Mouse (Mus musculus): ENCODE measurements around the gene Rab3gap2. TPM values are rescaled to one million over a fixed set of nuclear protein-coding genes. Genes with fewer than 3 reads are reported as not detected.

The Rab3gap2 gene
- total RNA-seq, 1 experiment from 2014 or later, result 36.5 TPM

- no peak for ATAC-seq (replicated peaks; ENCODE audit: insufficient number of reproducible peaks, low FRiP score, low TSS enrichment, poor library complexity, severe bottlenecking)
Measured at GRCm38 (mm10) chr1:185216360-185216759, 12.4 kb downstream of the Rab3gap2 start.

GRCm38 (mm10) chr1:185216762-185217161 is 12.8 kb downstream of the Rab3gap2 start:
- ATAC-seq (replicated peaks; ENCODE audit: insufficient number of reproducible peaks, low FRiP score, low TSS enrichment, poor library complexity, severe bottlenecking), result no peak

- ATAC-seq (replicated peaks; ENCODE audit: insufficient number of reproducible peaks, low FRiP score, low TSS enrichment, poor library complexity, severe bottlenecking), result no peak
Measured at GRCm38 (mm10) chr1:185217966-185218365, 14.0 kb downstream of the Rab3gap2 start.

- ATAC-seq (replicated peaks; ENCODE audit: insufficient number of reproducible peaks, low FRiP score, low TSS enrichment, poor library complexity, severe bottlenecking), result no peak
Measured at GRCm38 (mm10) chr1:185226889-185227288, 23.0 kb downstream of the Rab3gap2 start.

GRCm38 (mm10) chr1:185227766-185228165 is 23.8 kb downstream of the Rab3gap2 start:
- no peak for ATAC-seq (replicated peaks; ENCODE audit: insufficient number of reproducible peaks, low FRiP score, low TSS enrichment, poor library complexity, severe bottlenecking)

- 0 out of 2 replicates have a peak, but pooled peaks have one; percentile 34 for ATAC-seq (replicated peaks; ENCODE audit: insufficient number of reproducible peaks, low FRiP score, low TSS enrichment, poor library complexity, severe bottlenecking)
Measured at GRCm38 (mm10) chr1:185229406-185230201, 25.7 kb downstream of the Rab3gap2 start.

- no peak for ATAC-seq (replicated peaks; ENCODE audit: insufficient number of reproducible peaks, low FRiP score, low TSS enrichment, poor library complexity, severe bottlenecking)
Measured at GRCm38 (mm10) chr1:185235837-185236236, 31.9 kb downstream of the Rab3gap2 start.

- ATAC-seq (replicated peaks; ENCODE audit: insufficient number of reproducible peaks, low FRiP score, low TSS enrichment, poor library complexity, severe bottlenecking), result no peak
Measured at GRCm38 (mm10) chr1:185236530-185236929, 32.6 kb downstream of the Rab3gap2 start.

- no peak for ATAC-seq (replicated peaks; ENCODE audit: insufficient number of reproducible peaks, low FRiP score, low TSS enrichment, poor library complexity, severe bottlenecking)
Measured at GRCm38 (mm10) chr1:185243013-185243412, 39.1 kb downstream of the Rab3gap2 start.

GRCm38 (mm10) chr1:185245456-185245855 is 41.5 kb downstream of the Rab3gap2 start:
- ATAC-seq (replicated peaks; ENCODE audit: insufficient number of reproducible peaks, low FRiP score, low TSS enrichment, poor library complexity, severe bottlenecking), result no peak

GRCm38 (mm10) chr1:185247429-185248085 is 43.6 kb downstream of the Rab3gap2 start:
- no peak for ATAC-seq (replicated peaks; ENCODE audit: insufficient number of reproducible peaks, low FRiP score, low TSS enrichment, poor library complexity, severe bottlenecking)

GRCm38 (mm10) chr1:185248728-185249127 is 44.8 kb downstream of the Rab3gap2 start:
- ATAC-seq (replicated peaks; ENCODE audit: insufficient number of reproducible peaks, low FRiP score, low TSS enrichment, poor library complexity, severe bottlenecking), result no peak

- ATAC-seq (replicated peaks; ENCODE audit: insufficient number of reproducible peaks, low FRiP score, low TSS enrichment, poor library complexity, severe bottlenecking), result no peak
Measured at GRCm38 (mm10) chr1:185252351-185252750, 48.4 kb downstream of the Rab3gap2 start.

GRCm38 (mm10) chr1:185253140-185253892 is 49.4 kb downstream of the Rab3gap2 start:
- no peak for ATAC-seq (replicated peaks; ENCODE audit: insufficient number of reproducible peaks, low FRiP score, low TSS enrichment, poor library complexity, severe bottlenecking)

GRCm38 (mm10) chr1:185255336-185255735 is 51.4 kb downstream of the Rab3gap2 start:
- no peak for ATAC-seq (replicated peaks; ENCODE audit: insufficient number of reproducible peaks, low FRiP score, low TSS enrichment, poor library complexity, severe bottlenecking)

- no peak for ATAC-seq (replicated peaks; ENCODE audit: insufficient number of reproducible peaks, low FRiP score, low TSS enrichment, poor library complexity, severe bottlenecking)
Measured at GRCm38 (mm10) chr1:185256753-185257152, 52.8 kb downstream of the Rab3gap2 start.

- no peak for ATAC-seq (replicated peaks; ENCODE audit: insufficient number of reproducible peaks, low FRiP score, low TSS enrichment, poor library complexity, severe bottlenecking)
Measured at GRCm38 (mm10) chr1:185262565-185262964, 58.6 kb downstream of the Rab3gap2 start.

- no peak for ATAC-seq (replicated peaks; ENCODE audit: insufficient number of reproducible peaks, low FRiP score, low TSS enrichment, poor library complexity, severe bottlenecking)
Measured at GRCm38 (mm10) chr1:185268675-185269074, 64.8 kb downstream of the Rab3gap2 start.

- ATAC-seq (replicated peaks; ENCODE audit: insufficient number of reproducible peaks, low FRiP score, low TSS enrichment, poor library complexity, severe bottlenecking), result 0 out of 2 replicates have a peak, but pooled peaks have one; percentile 31
Measured at GRCm38 (mm10) chr1:185270403-185271097, 66.6 kb downstream of the Rab3gap2 start.
